Mouse (Mus musculus) liver, postnatal 0 days (tissue): ENCODE measurements at regions not wholly inside any gene's neighbourhood (a gene's known extent, or its start where the extent isn't known, plus 50 kb on each side); places are given as distances from the start of the nearest gene placed in this dataset.

Experiments used
- ATAC-seq: fragments of 200-750 bp; cut with Nextera tagmentation; 2 replicates; pipeline ENCODE4 v1.8.0; 2017; ENCODE audit warnings: mild to moderate bottlenecking, moderate library complexity
- DNase-seq: peaks from one replicate; pipeline ENCODE4 v3.0.0-alpha.2; 2016
- H3K27ac ChIP-seq: fragments of 300-500 bp; sonication (generic); 2 replicates; pipeline ENCODE4 v1.5.1; 2014; ENCODE audit warnings: antibody characterized with exemption, moderate library complexity, mild to moderate bottlenecking, low read depth
- H3K27me3 ChIP-seq: fragments of 300-500 bp; sonication (generic); 2 replicates; pipeline ENCODE4 v1.6.1; 2014; ENCODE audit warnings: low read length, control low read depth, mixed read lengths; ENCODE audit not compliant: insufficient read depth
- H3K36me3 ChIP-seq: fragments of 300-500 bp; sonication (generic); replicated peaks from 2 replicates; pipeline ENCODE4 v1.6.1; 2014; ENCODE audit warnings: mild to moderate bottlenecking, control low read depth, low read length, moderate library complexity, mixed read lengths; ENCODE audit not compliant: insufficient read depth
- H3K4me1 ChIP-seq: fragments of 300-500 bp; sonication (generic); 2 replicates; pipeline ENCODE4 v1.6.1; 2014; ENCODE audit warnings: antibody characterized with exemption, mild to moderate bottlenecking, control low read depth; ENCODE audit not compliant: insufficient read depth
- H3K4me2 ChIP-seq: fragments of 300-500 bp; sonication (generic); 2 replicates; pipeline ENCODE4 v1.6.1; 2014; ENCODE audit warnings: low read depth, mild to moderate bottlenecking, low read length, moderate library complexity, mixed read lengths
- H3K4me3 ChIP-seq: fragments of 300-500 bp; sonication (generic); 2 replicates; pipeline ENCODE4 v1.5.1; 2014; ENCODE audit warnings: low read depth, low read length
- H3K9ac ChIP-seq: fragments of 300-500 bp; sonication (generic); replicated peaks from 2 replicates; pipeline ENCODE4 v1.6.1; 2014; ENCODE audit warnings: mild to moderate bottlenecking, moderate library complexity
- H3K9me3 ChIP-seq: fragments of 300-500 bp; sonication (generic); 2 replicates; pipeline ENCODE4 v1.6.1; 2016; ENCODE audit warnings: mild to moderate bottlenecking, control low read depth, low read length, mixed read lengths
- CTCF ChIP-seq: sonication (generic); IDR thresholded peaks from 2 replicates; pipeline ENCODE4 v1.5.1; 2016; ENCODE audit warnings: antibody characterized with exemption, low read depth
- EP300 ChIP-seq: IDR thresholded peaks from 2 replicates; pipeline ENCODE4 v1.6.1; 2016; ENCODE audit warnings: antibody characterized with exemption, low read depth, mild to moderate bottlenecking
- WGBS: fragments of 180-500 bp; shearing (Covaris S2); extraction: QIAGEN DNeasy Blood & Tissue Kit; methylation state at CpG from one replicate; pipeline ENCODE4 v1.1.7; 2014; ENCODE audit not compliant: insufficient replicate concordance; 5-methylcytosine and 5-hydroxymethylcytosine counted together

DNA sequence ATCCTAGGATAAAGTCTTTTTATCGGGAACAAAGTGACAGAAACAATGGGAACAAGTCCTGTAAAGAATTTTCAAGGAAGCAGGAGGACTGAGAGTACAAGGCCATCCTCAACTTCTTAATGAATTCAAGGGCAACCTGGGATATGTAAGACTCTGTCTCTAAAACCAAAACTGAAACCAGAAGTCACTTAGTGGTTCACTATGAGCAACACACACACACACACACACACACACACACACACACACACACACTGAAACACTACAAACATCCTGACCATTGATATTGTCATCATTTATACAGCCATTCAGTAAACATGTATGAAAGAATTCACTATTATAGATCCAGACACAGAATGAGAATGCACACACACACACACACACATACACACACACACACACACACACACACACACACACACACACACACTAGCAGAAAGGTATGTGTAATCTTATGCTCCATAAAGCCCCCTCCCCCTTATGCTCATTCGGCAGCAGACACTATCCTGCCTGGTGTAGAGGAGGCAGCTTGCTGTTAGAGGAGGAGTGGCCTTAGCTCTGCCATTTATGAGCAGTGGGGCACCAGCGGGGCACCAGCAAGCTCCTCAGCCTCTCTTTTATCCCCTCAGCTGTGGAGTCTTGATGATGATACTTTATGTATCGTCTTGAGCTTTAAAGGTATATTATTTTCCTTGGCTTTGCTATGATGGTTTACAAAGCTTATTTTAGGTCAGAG lies 111.3 kb downstream of the Kcnrg start:
- Histone ChIP-seq H3K9me3 (peaks cover 7% of the 10 kb centered on the region), H3K4me1 (no peaks in the 10 kb centered on the region), H3K9ac (no peak overlapping the region), H3K4me3 (no peak overlapping the region), H3K27me3 (no peaks in the 10 kb centered on the region), H3K36me3 (no peaks in the 10 kb centered on the region), H3K4me2 (no peak overlapping the region), H3K27ac (no peak overlapping the region)
- TF ChIP-seq EP300: no peak
- no peak for TF ChIP-seq CTCF
- no peak for ATAC-seq
- WGBS: 59% methylated on average over 4 of the region's 4 CpGs
- DNase-seq: no peak

DNA sequence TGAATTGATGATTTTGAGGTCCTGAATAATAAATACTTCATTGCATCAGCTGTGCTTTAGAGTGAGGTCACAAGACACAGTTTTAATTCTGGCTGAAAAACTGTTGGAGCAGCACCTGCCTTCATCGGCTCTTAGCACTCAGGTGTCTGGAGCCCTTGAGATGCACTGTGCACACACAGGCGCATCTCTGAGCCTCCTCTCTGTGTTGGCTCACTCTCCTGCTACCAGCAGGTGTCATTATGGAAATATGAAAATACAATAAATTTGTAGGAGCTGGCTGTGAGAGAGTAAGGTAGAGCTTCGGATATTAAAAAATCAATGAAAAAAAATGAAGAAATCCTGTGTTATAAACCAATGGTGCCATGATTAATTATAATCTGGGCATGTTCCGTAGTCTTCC lies 114.0 kb downstream of the Kcnrg start:
- ATAC-seq: no peak
- Histone ChIP-seq H3K27me3 (no peaks in the 10 kb centered on the region), H3K4me3 (no peak overlapping the region), H3K4me2 (no peak overlapping the region), H3K9me3 (peaks cover under 1% of the 10 kb centered on the region), H3K9ac (no peak overlapping the region), H3K27ac (no peak overlapping the region), H3K4me1 (no peaks in the 10 kb centered on the region), H3K36me3 (no peaks in the 10 kb centered on the region)
- 81% methylated on average over 4 of the region's 4 CpGs for WGBS
- no peak for TF ChIP-seq EP300
- TF ChIP-seq CTCF: no peak
- DNase-seq: no peak

DNA sequence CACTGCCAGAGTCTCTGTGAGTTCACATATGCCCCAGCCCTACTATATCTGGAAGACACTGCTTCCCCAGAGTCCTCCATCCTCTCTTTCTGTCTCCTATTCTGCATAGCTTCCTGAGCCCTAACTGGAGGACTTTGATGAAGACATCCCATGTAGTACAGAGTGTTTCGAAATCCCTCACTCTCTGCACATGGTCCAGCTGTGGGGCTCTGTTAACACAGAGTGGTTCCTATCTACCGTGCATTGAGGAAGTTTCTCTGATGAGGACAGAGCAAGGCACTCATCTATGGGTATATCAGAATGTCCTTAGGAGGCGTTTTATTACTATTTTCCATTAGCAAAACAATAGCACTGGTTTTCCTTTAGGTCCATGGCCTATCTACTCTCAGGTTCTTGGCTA lies 117.7 kb downstream of the Kcnrg start:
- H3K9me3 ChIP-seq: no peaks in the 10 kb centered on the region
- H3K27ac ChIP-seq: no peak overlapping the region
- H3K4me1 ChIP-seq: no peaks in the 10 kb centered on the region
- TF ChIP-seq CTCF (no peak), EP300 (no peak)
- no peak for DNase-seq
- 42% methylated on average over 3 of the region's 3 CpGs for WGBS
- no peak overlapping the region for H3K4me3 ChIP-seq
- H3K27me3 ChIP-seq: no peaks in the 10 kb centered on the region
- H3K9ac ChIP-seq: no peak overlapping the region
- no peak overlapping the region for H3K4me2 ChIP-seq
- H3K36me3 ChIP-seq: no peaks in the 10 kb centered on the region
- ATAC-seq: no peak

DNA sequence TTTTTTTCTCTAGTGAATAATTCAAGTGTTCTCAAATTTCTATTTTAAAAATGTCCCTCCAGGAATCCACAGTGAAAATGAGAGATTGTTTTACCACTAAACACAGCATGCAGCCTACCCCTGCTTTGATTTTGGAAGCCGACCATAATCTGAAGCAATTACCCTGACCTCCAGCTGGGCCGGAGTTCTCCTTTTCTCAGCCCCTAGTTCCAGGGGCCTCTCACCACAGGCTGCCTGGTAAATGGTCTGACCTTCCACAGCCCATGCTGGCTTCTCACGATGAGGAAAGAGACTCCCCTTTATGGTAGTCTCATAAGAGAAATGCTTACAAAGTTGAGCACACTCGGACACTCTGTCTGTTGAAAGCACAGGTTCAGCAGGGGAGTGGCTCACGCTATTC lies 121.3 kb downstream of the Kcnrg start:
- Histone ChIP-seq H3K27me3 (no peaks in the 10 kb centered on the region), H3K9ac (no peak overlapping the region), H3K4me2 (no peak overlapping the region), H3K36me3 (no peaks in the 10 kb centered on the region), H3K4me3 (no peak overlapping the region), H3K27ac (no peak overlapping the region), H3K9me3 (no peaks in the 10 kb centered on the region), H3K4me1 (no peaks in the 10 kb centered on the region)
- WGBS: 39% methylated on average over 5 of the region's 5 CpGs
- no peak for ATAC-seq
- TF ChIP-seq CTCF: no peak
- TF ChIP-seq EP300: no peak
- DNase-seq: no peak

DNA sequence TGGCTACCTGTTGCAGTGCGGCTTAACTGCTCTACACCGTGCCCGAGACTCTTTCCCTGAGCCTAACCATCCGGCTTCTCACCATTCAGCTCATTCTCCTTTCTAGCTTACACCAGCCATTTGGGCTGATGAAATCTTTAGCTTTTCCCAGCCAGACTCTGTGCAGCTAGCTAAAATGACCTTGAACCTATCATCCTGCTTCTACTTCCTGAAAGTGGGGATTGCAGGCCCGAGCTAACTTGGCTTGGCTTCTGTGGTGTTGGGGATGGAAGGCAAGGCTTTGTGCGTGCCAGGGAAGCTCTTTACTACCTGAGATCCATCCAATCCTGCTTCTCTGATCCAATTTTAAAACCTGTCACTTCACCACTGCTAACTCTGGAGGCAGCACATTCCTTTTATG lies 128.3 kb downstream of the Kcnrg start:
- no peaks in the 10 kb centered on the region for H3K36me3 ChIP-seq
- ATAC-seq (no peak), DNase-seq (no peak)
- TF ChIP-seq CTCF (no peak), EP300 (no peak)
- no peak overlapping the region for H3K27ac ChIP-seq
- no peaks in the 10 kb centered on the region for H3K4me1 ChIP-seq
- H3K9me3 ChIP-seq: 0 out of 2 replicates have a peak, but pooled peaks cover 2% of the 10 kb centered on the region
- no peak overlapping the region for H3K4me2 ChIP-seq
- no peak overlapping the region for H3K9ac ChIP-seq
- H3K27me3 ChIP-seq: no peaks in the 10 kb centered on the region
- H3K4me3 ChIP-seq: no peak overlapping the region
- 71% methylated on average over 6 of the region's 6 CpGs for WGBS

DNA sequence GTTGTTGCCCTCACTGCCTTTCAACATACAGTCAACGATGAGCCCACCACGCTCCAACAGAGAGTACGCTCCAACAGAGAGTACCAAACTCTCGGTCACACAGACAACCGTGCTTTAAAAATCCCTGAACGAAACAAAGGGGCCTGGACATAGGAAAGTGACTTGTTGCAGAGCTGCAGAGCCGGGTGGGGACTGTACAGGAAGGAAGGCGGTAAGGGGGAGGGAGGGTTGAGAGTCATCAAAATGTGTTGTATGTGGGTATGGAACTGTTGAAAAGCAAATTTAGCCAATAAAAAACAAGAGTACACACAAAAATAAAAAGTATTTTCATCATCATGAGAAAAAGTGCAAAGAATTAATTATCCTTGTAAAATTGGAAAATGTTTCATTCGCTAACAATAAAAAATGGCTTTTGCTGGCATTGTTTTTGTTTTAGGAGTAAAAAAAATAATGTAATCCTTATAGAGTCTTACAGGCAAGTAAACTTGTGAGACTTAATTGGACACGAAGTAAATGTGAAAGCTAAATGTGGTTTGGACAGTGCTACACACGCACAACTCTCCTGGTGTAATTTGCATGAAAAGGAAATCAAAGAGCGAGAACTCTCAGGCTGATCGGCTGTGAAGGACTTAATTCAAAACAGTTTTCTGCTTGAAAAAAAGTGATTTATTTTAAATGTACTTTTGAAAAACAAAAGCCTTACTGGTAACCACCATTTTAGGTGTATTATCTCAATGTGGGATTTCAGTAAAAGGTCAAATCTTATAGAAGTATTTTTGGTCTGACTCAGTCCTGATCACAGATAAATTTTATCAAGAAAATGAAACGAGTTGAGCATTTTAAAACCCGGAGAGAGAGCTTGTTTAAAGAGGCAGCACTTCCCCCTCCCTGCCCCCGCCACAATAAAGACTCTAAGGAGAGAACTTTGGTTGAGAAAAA lies 129.4 kb downstream of the Kcnrg start:
- WGBS: 31% methylated on average over 16 of the region's 16 CpGs
- Histone ChIP-seq H3K4me3 (no peak overlapping the region), H3K27ac (peak overlapping the region; percentile 41; the same call in 1 of the 2 replicates), H3K27me3 (no peaks in the 10 kb centered on the region), H3K9ac (no peak overlapping the region), H3K4me2 (peak overlapping the region; percentile 30), H3K4me1 (no peaks in the 10 kb centered on the region), H3K36me3 (no peaks in the 10 kb centered on the region), H3K9me3 (0 out of 2 replicates have a peak, but pooled peaks cover 2% of the 10 kb centered on the region)
- DNase-seq (no peak), ATAC-seq (no peak)
- TF ChIP-seq EP300 (no peak), CTCF (no peak)
